Mouse (Mus musculus): ENCODE results near the gene Olfr652.

Olfr652 gene

GRCm38 (mm10) chr7:104560601-104561000 is at the start of gene Olfr652:
Olfr652 (plus strand) TSS chr7:104560901.
- DNase-seq, result no peak

GRCm38 (mm10) chr7:104549833-104550232 is 10.9 kb upstream of the Olfr652 start, which contains the start of gene Olfr651:
Olfr651 (plus strand) TSS chr7:104550133.
- DNase-seq, result no peak

- DNase-seq, result no peak
Measured at GRCm38 (mm10) chr7:104552700-104553099, 8.0 kb upstream of the Olfr652 start.

GRCm38 (mm10) chr7:104577014-104577413 is 16.3 kb downstream of the Olfr652 start, which contains the start of gene Olfr653:
Olfr653 (plus strand) TSS chr7:104577314.
- DNase-seq, result no peak

GRCm38 (mm10) chr7:104580846-104581245 is 20.1 kb downstream of the Olfr652 start:
- DNase-seq, result no peak

- no peak for DNase-seq
Measured at GRCm38 (mm10) chr7:104581429-104581828, 20.7 kb downstream of the Olfr652 start.

- no peak for DNase-seq
Measured at GRCm38 (mm10) chr7:104586725-104587124, 26.0 kb downstream of the Olfr652 start, which contains the start of gene Olfr654. Olfr654 (plus strand) TSS chr7:104587025.

GRCm38 (mm10) chr7:104588274-104588673 is 27.6 kb downstream of the Olfr652 start:
- DNase-seq, result no peak

- no peak for DNase-seq
Measured at GRCm38 (mm10) chr7:104601679-104602078, 41.0 kb downstream of the Olfr652 start, which contains the start of gene Olfr655. Olfr655 (minus strand) TSS chr7:104601779.

GRCm38 (mm10) chr7:104603173-104603572 is 42.5 kb downstream of the Olfr652 start:
- no peak for DNase-seq

GRCm38 (mm10) chr7:104604727-104605126 is 44.0 kb downstream of the Olfr652 start:
- no peak for DNase-seq

- no peak for DNase-seq
Measured at GRCm38 (mm10) chr7:104613655-104614054, 53.0 kb downstream of the Olfr652 start, which contains the start of gene Olfr656. Olfr656 (plus strand) TSS chr7:104613955.

Data from right cerebral cortex, adult 18-20 months (tissue).